Mouse (Mus musculus) limb, embryonic 12.5 days (tissue): ENCODE data around the gene Emilin3. TPM values are rescaled to one million over a fixed set of nuclear protein-coding genes. Genes with fewer than 3 reads are reported as not detected.
A peak's percentile ranks its signal among the peaks of the same experiment; 100 is the strongest.
"Not testable (repeated sequence)": the region's sequence is repeated elsewhere in the genome, so short reads cannot be mapped to it uniquely, and the experiment has no call there.

Source experiments
- ATAC-seq: fragments of 200-750 bp; cut with Nextera tagmentation; 2 replicates; pipeline ENCODE4 v1.8.0; 2017; ENCODE audit warnings: low read depth, moderate TSS enrichment; ENCODE audit not compliant: insufficient number of reproducible peaks, insufficient read depth, low FRiP score, low TSS enrichment
- H3K27ac ChIP-seq: fragments of 300-500 bp; sonication (generic); 2 replicates; pipeline ENCODE4 v1.5.1; 2016; ENCODE audit warnings: mild to moderate bottlenecking, moderate library complexity
- H3K27me3 ChIP-seq: fragments of 300-500 bp; sonication (generic); 2 replicates; pipeline ENCODE4 v1.6.1; 2016; ENCODE audit warnings: mild to moderate bottlenecking, moderate library complexity
- H3K36me3 ChIP-seq: fragments of 300-500 bp; sonication (generic); 2 replicates; pipeline ENCODE4 v1.6.1; 2016; ENCODE audit warnings: mild to moderate bottlenecking, moderate library complexity
- H3K4me1 ChIP-seq: fragments of 300-500 bp; sonication (generic); replicated peaks from 2 replicates; pipeline ENCODE4 v1.6.1; 2016
- H3K4me2 ChIP-seq: fragments of 300-500 bp; sonication (generic); 2 replicates; pipeline ENCODE4 v1.6.1; 2016; ENCODE audit warnings: mild to moderate bottlenecking, moderate library complexity
- H3K4me3 ChIP-seq: fragments of 300-500 bp; sonication (generic); replicated peaks from 2 replicates; pipeline ENCODE4 v1.5.1; 2016; ENCODE audit warnings: mild to moderate bottlenecking
- H3K9ac ChIP-seq: fragments of 300-500 bp; sonication (generic); replicated peaks from 2 replicates; pipeline ENCODE4 v1.6.1; 2016; ENCODE audit warnings: mild to moderate bottlenecking, moderate library complexity
- H3K9me3 ChIP-seq: fragments of 300-500 bp; sonication (generic); 2 replicates; pipeline ENCODE4 v1.6.1; 2016; ENCODE audit warnings: mild to moderate bottlenecking, moderate library complexity
- WGBS: fragments of 180-500 bp; shearing (Covaris S2); methylation state at CpG from one replicate; pipeline ENCODE4 v1.1.7; 2016; 5-methylcytosine and 5-hydroxymethylcytosine counted together
- polyA plus RNA-seq: library from polyadenylated mRNA; unstranded; fragments of >200 nt; fragmentation: Nextera tagmentation; extraction: Ambion mirVana; gene quantifications from 2 replicates; pipeline ENCODE4 v1.2.1, GENCODE M21; 2016

Gene Emilin3
- polyA plus RNA-seq, result 15.9 and 16.7 TPM in 2 replicates

DNA sequence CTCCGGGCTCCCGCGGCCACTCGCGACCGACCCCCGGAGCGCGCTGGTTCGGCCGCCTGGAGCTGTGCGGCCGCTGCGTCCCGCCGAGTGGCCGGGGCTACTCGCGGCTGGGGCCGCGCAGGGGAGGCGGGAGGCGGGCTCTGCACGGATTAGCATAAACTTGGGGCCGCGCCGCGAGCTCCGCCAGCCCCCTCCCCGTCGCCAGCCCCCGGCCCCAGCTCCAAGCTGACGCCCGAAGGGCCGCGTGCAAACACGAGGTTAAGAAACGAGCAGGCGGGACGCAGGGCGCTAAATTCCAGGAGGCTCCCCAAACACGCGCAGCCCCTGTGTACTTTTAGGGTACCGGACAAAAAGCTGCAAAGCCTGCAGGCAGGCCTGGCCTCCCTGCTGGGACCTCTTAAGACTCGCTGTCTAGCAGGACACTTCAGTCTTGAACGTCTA lies at the start of gene Emilin3:
TSS of gene Emilin3 (minus strand) at position 98 of the 441 bp plus-strand sequence.
- H3K4me1 ChIP-seq, result peaks cover 36% of the 10 kb centered on the region
- H3K4me2 ChIP-seq, result peak within 1 kb of the TSS; percentile 92
- H3K36me3 ChIP-seq, result peaks cover 24% of the 10 kb centered on the region
- peak within 1 kb of the TSS; percentile 56; the same call in 1 of the 2 replicates for H3K27ac ChIP-seq
- peak within 1 kb of the TSS; percentile 81 for H3K9ac ChIP-seq
- ATAC-seq, result peak; percentile 75
- H3K9me3 ChIP-seq, result no peaks in the 10 kb centered on the region
- peak within 1 kb of the TSS; percentile 64 for H3K4me3 ChIP-seq
- WGBS, result under 1% methylated on average over 46 of the region's 46 CpGs
- peaks cover 60% of the 10 kb centered on the region for H3K27me3 ChIP-seq

GRCm38 (mm10) chr2:160960956-160961646 lies 49.0 kb upstream of the Emilin3 start:
- H3K4me2 ChIP-seq, result no peak overlapping the region
- H3K4me3 ChIP-seq, result no peak overlapping the region
- peaks cover 92% of the 10 kb centered on the region for H3K36me3 ChIP-seq
- no peaks in the 10 kb centered on the region for H3K4me1 ChIP-seq
- no peaks in the 10 kb centered on the region for H3K9me3 ChIP-seq
- no peak for ATAC-seq
- no peaks in the 10 kb centered on the region for H3K27me3 ChIP-seq
- H3K27ac ChIP-seq, result no peak overlapping the region
- WGBS, result 87% methylated on average over 6 of the region's 6 CpGs
- no peak overlapping the region for H3K9ac ChIP-seq

GRCm38 (mm10) chr2:160959901-160960300 lies 47.8 kb upstream of the Emilin3 start:
- Histone ChIP-seq H3K36me3 (peaks cover 92% of the 10 kb centered on the region), H3K27ac (no peak overlapping the region), H3K9me3 (no peaks in the 10 kb centered on the region), H3K4me3 (no peak overlapping the region), H3K9ac (no peak overlapping the region), H3K27me3 (no peaks in the 10 kb centered on the region), H3K4me1 (no peaks in the 10 kb centered on the region), H3K4me2 (no peak overlapping the region)
- WGBS, result 90% methylated on average over 5 of the region's 5 CpGs
- no peak for ATAC-seq

- Histone ChIP-seq H3K27me3 (no peaks in the 10 kb centered on the region), H3K27ac (no peak overlapping the region), H3K9ac (no peak overlapping the region), H3K4me1 (peaks cover 5% of the 10 kb centered on the region; the same call in 1 of the 2 replicates), H3K4me3 (no peak overlapping the region), H3K4me2 (no peak overlapping the region), H3K36me3 (peaks cover 92% of the 10 kb centered on the region), H3K9me3 (no peaks in the 10 kb centered on the region)
- no peak for ATAC-seq
- WGBS, result 92% methylated on average over 5 of the region's 5 CpGs
Observed at GRCm38 (mm10) chr2:160958737-160959136, 46.6 kb upstream of the Emilin3 start.

GRCm38 (mm10) chr2:160957801-160958200 lies 45.7 kb upstream of the Emilin3 start:
- not testable (repeated sequence) for H3K4me2 ChIP-seq, H3K9me3 ChIP-seq, H3K27me3 ChIP-seq, H3K9ac ChIP-seq, ATAC-seq, H3K27ac ChIP-seq, H3K4me3 ChIP-seq, H3K4me1 ChIP-seq
- peaks cover 92% of the 10 kb centered on the region for H3K36me3 ChIP-seq

DNA sequence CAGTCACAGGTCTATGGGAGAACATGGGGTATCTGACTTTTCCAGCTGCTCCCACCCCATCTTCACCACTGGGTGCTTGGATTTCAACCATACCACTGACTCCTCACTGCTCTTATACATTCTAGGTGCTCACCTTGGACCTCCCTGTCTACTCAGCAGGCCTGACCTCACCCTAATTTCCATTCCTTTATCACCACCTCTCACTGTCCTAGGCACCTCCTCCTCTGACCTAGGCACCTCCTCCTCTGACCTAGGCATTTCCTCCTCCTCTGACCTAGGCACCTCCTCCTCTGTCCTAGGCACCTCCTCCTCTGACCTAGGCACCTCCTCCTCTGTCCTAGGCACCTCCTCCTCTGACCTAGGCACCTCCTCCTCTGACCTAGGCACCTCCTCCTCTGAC lies 45.2 kb upstream of the Emilin3 start:
- ATAC-seq, H3K27me3 ChIP-seq, H3K4me3 ChIP-seq, H3K9me3 ChIP-seq, H3K27ac ChIP-seq, H3K9ac ChIP-seq, H3K4me2 ChIP-seq, H3K4me1 ChIP-seq: not testable (repeated sequence)
- peaks cover 91% of the 10 kb centered on the region for H3K36me3 ChIP-seq

- H3K9me3 ChIP-seq, result no peaks in the 10 kb centered on the region
- H3K4me3 ChIP-seq, result no peak overlapping the region
- H3K9ac ChIP-seq, result no peak overlapping the region
- no peak overlapping the region for H3K27ac ChIP-seq
- no peak overlapping the region for H3K4me2 ChIP-seq
- H3K27me3 ChIP-seq, result no peaks in the 10 kb centered on the region
- H3K4me1 ChIP-seq, result peaks cover 9% of the 10 kb centered on the region
- H3K36me3 ChIP-seq, result peaks cover 90% of the 10 kb centered on the region
- ATAC-seq, result no peak
- 56% methylated on average over 7 of the region's 7 CpGs for WGBS
Observed at GRCm38 (mm10) chr2:160955331-160955730, 43.2 kb upstream of the Emilin3 start.

DNA sequence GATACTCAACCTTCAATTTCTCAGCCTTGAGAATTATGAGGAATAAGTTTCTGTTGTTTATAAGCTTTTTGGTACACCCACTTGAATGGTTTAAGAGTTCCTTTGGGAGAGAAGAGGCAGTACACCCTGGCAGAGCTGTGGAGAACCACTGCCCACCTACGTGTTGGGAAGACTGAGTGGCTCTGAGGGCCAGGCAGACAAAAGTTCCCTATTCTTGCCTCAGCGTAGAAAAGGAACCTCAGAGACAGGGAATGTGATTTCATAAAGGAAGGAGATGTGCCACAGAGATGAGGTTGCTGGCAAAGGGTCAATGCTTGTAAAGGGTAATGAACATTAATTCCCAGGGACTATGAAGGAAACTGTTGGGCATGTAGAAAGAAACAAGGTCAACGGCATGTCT lies 42.4 kb upstream of the Emilin3 start:
- Histone ChIP-seq H3K4me1 (peaks cover 9% of the 10 kb centered on the region), H3K4me2 (no peak overlapping the region), H3K36me3 (peaks cover 90% of the 10 kb centered on the region), H3K27me3 (no peaks in the 10 kb centered on the region), H3K9me3 (no peaks in the 10 kb centered on the region), H3K4me3 (no peak overlapping the region), H3K9ac (no peak overlapping the region), H3K27ac (no peak overlapping the region)
- WGBS, result 90% methylated on average over 3 of the region's 3 CpGs
- ATAC-seq, result no peak

DNA sequence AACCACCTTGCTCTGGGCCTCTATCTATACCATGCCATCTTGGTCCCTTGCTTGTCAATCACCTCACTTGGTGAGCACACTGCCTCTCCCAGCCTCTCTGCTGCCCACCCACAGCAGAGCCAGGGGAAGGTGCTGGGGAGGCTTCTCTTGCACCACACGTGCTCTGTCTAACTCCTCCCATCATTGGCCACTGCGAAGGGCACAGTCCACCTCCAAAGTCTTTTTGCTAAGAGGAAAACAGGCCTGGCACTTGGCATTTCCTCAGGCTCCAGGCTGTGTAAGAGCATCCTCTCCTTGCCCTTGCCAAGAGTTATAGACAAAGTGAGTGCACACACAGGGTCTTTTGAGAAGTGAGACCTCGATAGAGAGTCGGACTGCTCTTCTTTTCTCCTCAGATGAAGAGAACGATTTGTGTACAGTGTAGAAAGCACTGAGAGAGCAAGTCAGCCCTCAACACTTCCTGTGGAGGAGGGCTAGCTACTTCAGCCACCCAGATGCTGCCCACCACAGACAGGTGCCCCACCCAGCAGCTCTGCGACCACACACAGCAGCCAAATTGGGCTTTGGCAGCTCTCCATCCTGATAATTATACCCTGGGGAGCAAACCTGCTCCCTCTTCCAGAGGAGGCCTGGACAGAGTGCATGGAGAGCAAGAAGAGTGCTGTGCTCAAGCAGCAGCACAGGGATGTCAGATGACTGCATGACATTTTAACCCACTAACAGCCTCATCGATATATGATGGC lies 41.2 kb upstream of the Emilin3 start:
- 0 out of 2 replicates have a peak, but pooled peaks have one; percentile 26 for ATAC-seq
- no peaks in the 10 kb centered on the region for H3K9me3 ChIP-seq
- H3K27ac ChIP-seq, result no peak overlapping the region
- H3K27me3 ChIP-seq, result no peaks in the 10 kb centered on the region
- no peak overlapping the region for H3K4me2 ChIP-seq
- 77% methylated on average over 7 of the region's 7 CpGs for WGBS
- peaks cover 92% of the 10 kb centered on the region for H3K36me3 ChIP-seq
- H3K4me1 ChIP-seq, result peaks cover 9% of the 10 kb centered on the region
- H3K4me3 ChIP-seq, result no peak overlapping the region
- no peak overlapping the region for H3K9ac ChIP-seq

DNA sequence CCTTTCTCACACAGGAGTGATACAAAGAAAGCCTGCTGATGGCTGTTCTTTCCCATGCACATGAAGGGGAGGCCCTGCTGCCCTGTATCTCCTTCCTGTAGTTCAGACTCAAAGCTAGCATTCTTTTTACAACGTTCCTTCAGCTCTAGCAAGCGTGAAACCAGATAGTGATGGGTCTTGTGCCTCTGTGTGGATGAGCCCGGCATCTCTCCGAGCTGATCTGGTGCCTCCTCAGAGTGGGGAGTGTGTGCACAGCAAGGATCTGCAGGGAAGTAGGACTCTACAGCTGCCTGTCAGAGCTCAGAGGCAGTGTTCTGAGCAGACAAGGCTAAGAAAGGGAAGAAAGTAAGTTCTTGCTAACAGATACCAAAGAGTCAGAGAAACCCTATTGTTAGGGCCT lies 39.5 kb upstream of the Emilin3 start:
- no peak overlapping the region for H3K4me3 ChIP-seq
- H3K36me3 ChIP-seq, result peaks cover 92% of the 10 kb centered on the region
- no peaks in the 10 kb centered on the region for H3K9me3 ChIP-seq
- no peak overlapping the region for H3K4me2 ChIP-seq
- no peak overlapping the region for H3K27ac ChIP-seq
- H3K4me1 ChIP-seq, result peaks cover 9% of the 10 kb centered on the region
- no peaks in the 10 kb centered on the region for H3K27me3 ChIP-seq
- WGBS, result 86% methylated on average over 4 of the region's 4 CpGs
- no peak overlapping the region for H3K9ac ChIP-seq
- no peak for ATAC-seq

DNA sequence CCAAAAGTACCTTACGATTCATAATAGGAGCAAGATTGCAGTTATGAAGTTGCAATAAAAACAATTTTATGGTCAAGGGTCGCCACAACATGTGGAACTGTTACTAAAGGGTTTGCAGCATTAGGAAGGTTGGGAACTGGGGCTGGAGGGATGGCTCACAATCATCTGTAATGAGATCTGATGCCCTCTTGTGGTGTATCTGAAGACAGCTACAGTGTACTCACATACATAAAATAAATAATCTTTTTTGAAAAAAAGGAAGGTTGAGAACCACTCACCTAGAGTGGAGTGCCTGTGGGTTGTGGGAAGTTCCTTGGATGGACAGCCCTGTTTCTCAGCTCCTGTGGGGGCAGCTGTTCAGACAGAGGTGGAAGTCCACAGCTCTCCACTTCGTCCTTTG lies 30.3 kb upstream of the Emilin3 start:
- Histone ChIP-seq H3K27me3 (no peaks in the 10 kb centered on the region), H3K4me2 (no peak overlapping the region), H3K9me3 (no peaks in the 10 kb centered on the region), H3K4me3 (no peak overlapping the region), H3K27ac (no peak overlapping the region), H3K36me3 (peaks cover 26% of the 10 kb centered on the region), H3K4me1 (0 out of 2 replicates have a peak, but pooled peaks cover 6% of the 10 kb centered on the region), H3K9ac (no peak overlapping the region)
- WGBS, result 53% methylated on average over 3 of the region's 3 CpGs
- no peak for ATAC-seq
